Mouse (Mus musculus) CH12.LX (cell line): ENCODE measurements at regions not wholly inside any gene's neighbourhood (a gene's known extent, or its start where the extent isn't known, plus 50 kb on each side); places are given as distances from the start of the nearest gene placed in this dataset.

Source experiments
- BHLHE40 ChIP-seq: IDR thresholded peaks from 2 replicates; pipeline ENCODE4 v1.6.1; 2011; ENCODE audit warnings: mild to moderate bottlenecking, low read depth, low read length, improper control_type of control experiment
- CTCF ChIP-seq, 2 experiments: IDR thresholded peaks in 1 of 2; conservative IDR thresholded peaks in 1 of 2; 2 replicates each; pipeline ENCODE4 v1.5.1; 2011 to 2012; ENCODE audit warnings: low read depth in 2 of 2, low read length in 2 of 2, improper control_type of control experiment in 1 of 2, inconsistent platforms in 1 of 2, mild to moderate bottlenecking in 1 of 2, moderate library complexity in 1 of 2
- ELF1 ChIP-seq: IDR thresholded peaks from 2 replicates; pipeline ENCODE4 v1.6.1; 2014; ENCODE audit warnings: low read depth, mild to moderate bottlenecking, inconsistent platforms, low read length, improper control_type of control experiment
- ETS1 ChIP-seq: conservative IDR thresholded peaks from 2 replicates; pipeline ENCODE4 v1.6.1; 2012; ENCODE audit warnings: low read depth, mild to moderate bottlenecking, inconsistent platforms, low read length, improper control_type of control experiment, moderate library complexity
- JUN ChIP-seq: IDR thresholded peaks from 2 replicates; pipeline ENCODE4 v1.6.1; 2011; ENCODE audit warnings: low read depth, mild to moderate bottlenecking, low read length, improper control_type of control experiment, moderate library complexity; ENCODE audit not compliant: insufficient read depth
- JUND ChIP-seq: conservative IDR thresholded peaks from 2 replicates; pipeline ENCODE4 v1.6.1; 2011; ENCODE audit warnings: low read depth, low read length, improper control_type of control experiment
- KAT2A ChIP-seq: IDR thresholded peaks from 2 replicates; pipeline ENCODE4 v1.6.1; 2012; ENCODE audit warnings: low read length, improper control_type of control experiment, inconsistent platforms; ENCODE audit not compliant: insufficient replicate concordance
- MAFK ChIP-seq: IDR thresholded peaks from 2 replicates; pipeline ENCODE4 v1.6.1; 2011; ENCODE audit warnings: low read length, improper control_type of control experiment; ENCODE audit not compliant: insufficient replicate concordance
- POLR2A ChIP-seq: IDR thresholded peaks from 2 replicates; pipeline ENCODE4 v1.6.1; 2011; ENCODE audit warnings: low read depth, mild to moderate bottlenecking, improper control_type of control experiment, low read length
- RCOR1 ChIP-seq: conservative IDR thresholded peaks from 2 replicates; pipeline ENCODE4 v1.6.1; 2012; ENCODE audit warnings: low read depth, mild to moderate bottlenecking, inconsistent platforms, low read length, improper control_type of control experiment
- SIN3A ChIP-seq: IDR thresholded peaks from 2 replicates; pipeline ENCODE4 v1.6.1; 2012; ENCODE audit warnings: low read length, improper control_type of control experiment, inconsistent platforms
- SMC3 ChIP-seq: IDR thresholded peaks from 2 replicates; pipeline ENCODE4 v1.6.1; 2011; ENCODE audit warnings: low read depth, low read length, improper control_type of control experiment
- TCF12 ChIP-seq: IDR thresholded peaks from 2 replicates; pipeline ENCODE4 v1.6.1; 2014; ENCODE audit warnings: low read depth, mild to moderate bottlenecking, inconsistent platforms, low read length, improper control_type of control experiment
- ZC3H11A ChIP-seq: IDR thresholded peaks from 2 replicates; pipeline ENCODE4 v1.6.1; 2012; ENCODE audit warnings: low read depth, mild to moderate bottlenecking, inconsistent platforms, low read length, improper control_type of control experiment

- TF ChIP-seq MAFK (no peak), SMC3 (no peak), CTCF (conservative IDR thresholded peaks at IDR 0.05 in 1 of 2, IDR thresholded peaks at IDR 0.05 in 1 of 2; ENCODE audit: low read depth in 2 of 2, low read length in 2 of 2) (no peak), SIN3A (no peak), POLR2A (no peak), ETS1 (no peak), JUN (no peak), RCOR1 (no peak), KAT2A (no peak), BHLHE40 (no peak), JUND (no peak), ELF1 (no peak), ZC3H11A (no peak), TCF12 (no peak)
Observed at GRCm38 (mm10) chr5:119613981-119614770, 56.3 kb upstream of the Tbx3 start.
